Mouse (Mus musculus) ovary, postnatal 10 days (tissue): ENCODE results near the gene Gli2.

Source experiments
- DNase-seq: peaks from one replicate; pipeline ENCODE4 v3.0.0; 2022; ENCODE audit warnings: low spot score

The Gli2 gene

DNA sequence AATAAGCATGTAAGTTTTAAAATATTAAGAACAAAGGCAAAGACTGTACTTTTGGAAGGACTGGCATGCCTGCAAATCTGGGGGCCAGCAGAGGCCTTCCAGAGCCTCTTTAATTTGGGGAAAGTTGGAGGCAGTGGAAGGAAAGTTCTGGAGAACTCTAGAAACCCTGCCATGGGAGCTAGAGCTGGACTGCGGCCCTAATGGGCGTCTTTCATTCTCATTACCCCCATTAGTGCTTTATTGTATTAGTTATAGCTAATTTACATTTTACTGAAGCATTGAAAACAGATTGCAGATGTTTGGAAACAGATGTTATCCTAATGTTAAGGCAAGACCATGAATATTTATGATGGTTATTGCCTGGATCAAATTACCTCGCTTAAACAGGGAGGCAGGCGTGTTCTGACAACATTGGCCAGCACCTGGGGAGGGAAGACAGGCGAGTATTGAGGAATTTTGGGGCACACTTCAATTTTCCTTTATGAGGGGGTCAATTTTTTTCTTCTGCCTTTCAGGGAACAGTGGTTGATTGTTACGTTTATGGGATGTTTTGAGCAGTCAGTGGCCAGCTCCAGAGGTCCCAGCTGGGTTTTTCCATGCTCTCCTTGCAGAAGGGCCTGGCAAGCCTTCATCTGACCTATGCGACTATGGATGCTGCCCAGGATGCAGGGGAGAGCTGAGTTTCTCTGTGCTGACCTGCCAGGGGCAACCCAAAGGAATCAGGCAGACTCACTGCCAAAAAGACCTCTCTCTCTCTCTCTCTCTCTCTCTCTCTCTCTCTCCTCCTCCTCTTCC lies 253.9 kb downstream of the Gli2 start:
- no peak for DNase-seq

DNA sequence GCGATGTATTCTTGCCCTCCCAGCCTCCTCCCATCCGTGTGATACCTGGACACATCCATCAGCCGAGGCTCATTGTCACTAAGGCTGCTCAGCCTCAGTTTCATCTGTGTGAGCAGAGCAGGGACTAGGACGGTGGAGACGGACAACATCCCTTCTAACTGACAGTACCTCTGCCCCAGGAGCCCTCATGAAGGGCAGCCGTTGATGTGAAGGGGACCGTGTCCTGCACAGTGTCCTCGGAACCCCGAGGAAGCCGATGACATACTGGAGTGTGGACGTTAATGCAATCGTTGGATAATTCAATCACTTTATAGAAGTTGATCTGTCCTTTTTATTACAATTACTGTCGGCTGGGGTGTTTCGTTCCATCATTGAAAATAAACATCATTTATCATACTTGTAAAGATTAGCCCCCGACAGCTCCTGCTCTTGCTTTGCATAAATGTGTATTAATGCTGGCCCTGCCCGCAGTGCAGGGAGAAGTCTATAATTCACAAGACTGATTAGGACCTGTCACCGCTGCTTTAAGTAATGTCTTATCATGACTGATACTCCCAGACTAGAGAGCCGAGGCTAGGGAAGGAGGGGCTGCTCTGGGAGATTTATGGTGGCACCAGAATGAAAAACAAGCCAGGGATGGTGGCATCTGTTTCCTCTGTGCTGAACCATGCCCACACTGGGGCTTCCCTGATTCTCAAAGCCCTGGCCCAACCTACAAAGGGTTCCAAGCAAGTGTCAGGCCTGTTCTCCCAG lies 257.8 kb downstream of the Gli2 start:
- no peak for DNase-seq

DNA sequence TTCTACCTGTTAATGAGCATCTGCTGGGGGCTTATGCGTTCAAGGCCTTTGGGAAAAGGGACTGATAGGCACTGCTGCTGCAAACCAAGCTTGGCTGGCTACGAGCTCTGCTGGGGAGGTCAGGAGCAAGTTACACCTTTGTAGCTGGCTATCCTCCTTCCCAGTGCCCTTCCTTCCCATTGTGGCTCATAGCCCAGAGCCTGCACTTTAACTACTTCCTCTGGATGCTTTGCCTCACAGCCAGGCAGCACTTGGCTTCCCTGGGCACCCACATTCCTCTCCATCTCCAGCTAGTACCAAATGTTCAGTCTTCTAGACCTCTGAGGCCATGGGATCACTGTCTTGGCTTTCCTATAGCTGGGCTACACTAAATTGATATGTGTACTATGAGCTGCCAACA lies 263.5 kb downstream of the Gli2 start:
- no peak for DNase-seq

DNA sequence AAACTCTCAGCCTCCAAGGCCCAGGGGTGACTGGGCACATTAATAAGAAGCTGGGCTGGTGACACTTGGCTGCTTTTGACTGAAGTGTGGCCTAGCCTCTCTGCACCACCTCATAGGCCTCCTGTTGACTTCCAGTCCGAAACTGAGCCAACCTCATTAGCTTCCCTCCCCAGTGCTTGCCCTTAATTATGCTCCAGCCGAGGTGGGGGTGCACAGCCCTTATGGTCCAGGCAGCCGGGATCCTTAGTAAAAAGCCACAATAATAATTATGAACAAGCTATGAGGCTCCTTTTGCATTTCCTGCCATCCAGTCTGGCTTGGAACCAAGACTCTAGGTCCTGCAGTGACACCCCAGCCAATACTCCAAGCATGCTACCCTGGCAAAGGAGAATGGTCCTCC lies 264.0 kb downstream of the Gli2 start:
- DNase-seq, result no peak

DNA sequence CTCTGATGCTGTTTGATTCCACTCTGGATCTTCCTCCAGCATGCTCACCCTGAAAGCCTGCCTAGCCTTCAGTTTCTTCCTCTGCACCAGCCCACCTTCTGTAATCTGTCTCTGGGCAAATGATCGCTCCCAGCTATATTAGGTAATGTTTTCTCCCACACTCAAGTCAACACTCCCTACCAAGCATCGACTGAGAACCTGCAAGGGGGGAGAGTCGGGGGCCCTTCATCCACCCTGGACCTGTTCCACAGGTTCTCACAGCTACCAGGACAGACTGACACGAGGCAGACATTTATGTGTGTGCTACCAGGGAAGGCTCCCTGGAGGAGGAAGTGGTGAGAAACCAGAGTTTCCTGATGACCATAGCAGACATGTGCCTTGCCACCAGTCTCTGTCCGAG lies 264.6 kb downstream of the Gli2 start:
- DNase-seq, result no peak

DNA sequence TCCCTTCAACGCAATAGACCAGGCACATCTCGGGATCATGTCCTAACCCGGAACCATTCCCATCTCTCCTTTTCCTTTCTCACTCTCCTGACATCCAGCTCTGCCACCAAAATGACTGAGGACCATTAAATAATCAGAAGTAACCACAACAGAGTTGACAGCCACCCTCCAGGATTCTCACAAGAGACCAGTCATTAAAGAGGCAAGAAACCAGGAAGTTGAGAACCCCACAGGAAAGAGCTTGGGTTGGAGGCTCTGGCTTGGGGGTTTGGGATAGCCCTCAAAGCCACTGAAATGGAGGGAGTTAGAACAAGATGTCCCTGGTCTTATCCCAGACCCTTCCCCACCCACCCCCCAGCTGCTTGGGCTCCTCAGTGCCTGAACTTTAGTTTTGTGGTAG lies 265.9 kb downstream of the Gli2 start:
- DNase-seq, result no peak
